Mouse (Mus musculus): ENCODE measurements around the gene Ip6k1.
A peak's percentile ranks its signal among the peaks of the same experiment; 100 is the strongest.
"Not testable (repeated sequence)": the region's sequence is repeated elsewhere in the genome, so short reads cannot be mapped to it uniquely, and the experiment has no call there.

Gene Ip6k1

GRCm38 (mm10) chr9:107982681-107983346, 19.5 kb upstream of the Ip6k1 start, which contains the start of gene Gm20661:
Gene Gm20661, plus strand, starts transcription at chr9:107983058.
- peak; percentile 59 for DNase-seq

GRCm38 (mm10) chr9:107983421-107983890, 18.8 kb upstream of the Ip6k1 start:
- peak; percentile 75 for DNase-seq

GRCm38 (mm10) chr9:107984052-107984753, 18.1 kb upstream of the Ip6k1 start:
- DNase-seq: peak; percentile 13

- DNase-seq: no peak
These were observed 17.6 kb upstream of the Ip6k1 start for GRCm38 (mm10) chr9:107984754-107985055.

- DNase-seq: peak; percentile 91
These were observed 16.9 kb upstream of the Ip6k1 start, which contains the start of gene Inka1 for GRCm38 (mm10) chr9:107985131-107986119. Gene Inka1, minus strand, starts transcription at chr9:107985879.

GRCm38 (mm10) chr9:107986376-107986775, 15.9 kb upstream of the Ip6k1 start:
- DNase-seq: peak; percentile 82

GRCm38 (mm10) chr9:107987950-107988349, 14.4 kb upstream of the Ip6k1 start:
- DNase-seq: no peak

- DNase-seq: no peak
These were observed 10.1 kb upstream of the Ip6k1 start, which contains the start of gene Cdhr4 for GRCm38 (mm10) chr9:107992197-107992596. Gene Cdhr4, plus strand, starts transcription at chr9:107992497.

GRCm38 (mm10) chr9:107993013-107993412, 9.3 kb upstream of the Ip6k1 start:
- no peak for DNase-seq

GRCm38 (mm10) chr9:107994464-107994863, 7.8 kb upstream of the Ip6k1 start:
- DNase-seq: no peak

GRCm38 (mm10) chr9:107995513-107995912, 6.8 kb upstream of the Ip6k1 start:
- no peak for DNase-seq

- DNase-seq: no peak
These were observed 6.3 kb upstream of the Ip6k1 start, which contains the start of gene Gm20662 for GRCm38 (mm10) chr9:107996049-107996448. Gene Gm20662, plus strand, starts transcription at chr9:107996349.

- DNase-seq: no peak
These were observed 653 bp downstream of the Ip6k1 start for GRCm38 (mm10) chr9:108002778-108003530.

GRCm38 (mm10) chr9:108003531-108003890, 1.2 kb downstream of the Ip6k1 start:
- peak; percentile 13 for DNase-seq

- DNase-seq: no peak
These were observed 5.7 kb downstream of the Ip6k1 start for GRCm38 (mm10) chr9:108008041-108008440.

GRCm38 (mm10) chr9:108010385-108010784, 8.1 kb downstream of the Ip6k1 start:
- no peak for DNase-seq

- DNase-seq: not testable (repeated sequence)
These were observed 11.3 kb downstream of the Ip6k1 start for GRCm38 (mm10) chr9:108013577-108013976.

- no peak for DNase-seq
These were observed 14.8 kb downstream of the Ip6k1 start for GRCm38 (mm10) chr9:108017127-108017526.

GRCm38 (mm10) chr9:108020741-108021140, 18.4 kb downstream of the Ip6k1 start:
- DNase-seq: no peak

- no peak for DNase-seq
These were observed 20.9 kb downstream of the Ip6k1 start for GRCm38 (mm10) chr9:108023216-108023615.

- no peak for DNase-seq
These were observed 24.3 kb downstream of the Ip6k1 start for GRCm38 (mm10) chr9:108026584-108026983.

GRCm38 (mm10) chr9:108027867-108028266, 25.6 kb downstream of the Ip6k1 start:
- DNase-seq: no peak

Data from kidney, adult 18-20 months (tissue).